Mouse (Mus musculus): ENCODE measurements around the gene Cacybp.

DNA sequence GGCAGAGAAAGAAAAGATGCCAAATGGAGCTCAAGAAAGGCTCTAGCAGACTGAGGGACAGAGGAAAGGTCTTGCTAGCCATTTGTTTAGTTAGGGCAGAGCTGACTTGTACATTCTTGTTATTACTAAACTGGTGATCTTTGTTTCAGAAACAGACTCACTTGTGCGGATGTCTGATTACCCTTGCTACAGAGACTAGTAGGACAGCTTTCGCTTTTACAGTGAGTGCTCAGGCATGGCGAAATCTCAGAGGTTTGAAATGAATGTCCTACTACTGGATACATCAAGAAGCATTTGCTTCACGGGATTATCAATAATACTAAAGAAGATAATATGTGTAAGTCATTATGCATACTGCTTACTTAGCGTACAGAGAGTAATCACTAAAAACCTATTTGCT lies 32.0 kb upstream of the Cacybp start:
- no peak for TF ChIP-seq POLR2A (IDR thresholded peaks at IDR 0.05; ENCODE audit: low read depth, low read length)
- TF ChIP-seq CTCF (IDR thresholded peaks at IDR 0.05; ENCODE audit: extremely low read depth, insufficient read depth, insufficient read length, insufficient replicate concordance), result no peak

Data from spleen, adult 2 months (tissue).